Mouse (Mus musculus) B cell, adult 2 months (primary cell): Measurements from ENCODE around the gene Timm50.

Source experiments
- DNase-seq, 2 experiments: peaks; one replicate each; pipeline ENCODE4 v3.0.0; 2022

Timm50 gene

GRCm38 (mm10) chr7:28311926-28312543 lies at the start of gene Timm50:
Gene Timm50, minus strand, starts transcription at chr7:28312072.
- DNase-seq = peak; percentile 96

DNA sequence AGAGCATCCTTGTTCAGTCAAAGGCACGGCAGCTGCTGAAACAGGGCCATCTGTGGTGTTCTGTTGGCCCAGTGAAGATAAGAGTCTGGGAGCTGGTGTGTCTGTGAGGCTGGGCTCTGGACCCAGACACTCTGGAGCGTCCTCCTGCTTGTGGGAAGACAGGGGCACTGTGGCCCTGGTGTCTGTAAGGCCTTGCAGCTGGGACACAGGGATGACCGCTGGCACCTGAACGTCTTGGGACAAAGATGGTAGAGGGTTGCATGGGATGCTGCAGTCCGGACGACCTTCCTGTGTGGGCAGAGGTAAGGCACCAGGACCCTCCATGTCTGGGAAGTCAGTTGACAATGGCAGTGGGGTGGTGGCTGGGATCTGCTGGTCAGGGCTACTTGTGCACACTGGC lies 48.4 kb upstream of the Timm50 start:
- DNase-seq = no peak

GRCm38 (mm10) chr7:28359854-28360253 lies 48.0 kb upstream of the Timm50 start:
- DNase-seq = no peak

DNA sequence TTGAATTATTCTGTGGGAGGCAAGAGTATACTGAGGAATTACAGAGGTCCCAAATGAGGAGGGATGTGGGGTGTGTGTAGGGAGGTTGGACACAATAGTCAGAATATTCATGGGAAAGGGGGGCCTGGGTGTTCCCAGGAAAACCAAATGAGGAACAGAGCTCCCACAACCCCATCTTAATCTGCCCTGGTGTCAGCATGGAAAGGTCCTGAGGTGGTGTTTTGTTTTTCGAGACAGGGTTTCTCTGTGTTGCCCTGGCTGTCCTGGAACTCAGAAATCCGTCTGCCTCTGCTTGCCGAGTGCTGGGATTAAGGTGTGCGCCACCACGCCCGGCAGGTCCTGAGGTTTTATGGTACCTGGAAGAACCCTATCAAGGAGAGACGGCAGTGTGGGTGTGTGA lies 46.6 kb upstream of the Timm50 start:
- no peak for DNase-seq

GRCm38 (mm10) chr7:28357984-28358383 lies 46.1 kb upstream of the Timm50 start:
- no peak for DNase-seq

DNA sequence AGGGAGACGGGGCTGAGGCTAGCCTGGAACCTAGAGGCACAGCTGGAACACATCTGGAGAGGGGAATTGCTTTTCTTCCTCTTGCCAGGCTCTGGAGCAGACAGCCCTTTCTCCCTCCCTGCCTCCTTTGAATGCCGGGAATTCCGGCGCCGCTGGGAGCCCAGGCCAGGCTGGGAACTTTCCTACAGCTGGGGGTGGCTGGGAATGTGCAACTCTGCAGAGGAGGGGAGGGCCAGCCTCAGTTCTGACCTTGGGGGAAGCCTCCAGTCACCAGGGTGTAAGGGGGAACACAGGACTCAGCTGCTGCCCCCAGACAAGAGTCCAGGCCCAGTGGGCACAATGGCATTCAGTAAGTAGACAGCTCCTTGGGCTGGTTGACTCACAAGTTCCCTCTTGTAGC lies 45.1 kb upstream of the Timm50 start:
- DNase-seq = no peak

- peak in 1 of 2 experiments; percentile 21 for DNase-seq
Observed at GRCm38 (mm10) chr7:28355221-28355620, 43.3 kb upstream of the Timm50 start.

DNA sequence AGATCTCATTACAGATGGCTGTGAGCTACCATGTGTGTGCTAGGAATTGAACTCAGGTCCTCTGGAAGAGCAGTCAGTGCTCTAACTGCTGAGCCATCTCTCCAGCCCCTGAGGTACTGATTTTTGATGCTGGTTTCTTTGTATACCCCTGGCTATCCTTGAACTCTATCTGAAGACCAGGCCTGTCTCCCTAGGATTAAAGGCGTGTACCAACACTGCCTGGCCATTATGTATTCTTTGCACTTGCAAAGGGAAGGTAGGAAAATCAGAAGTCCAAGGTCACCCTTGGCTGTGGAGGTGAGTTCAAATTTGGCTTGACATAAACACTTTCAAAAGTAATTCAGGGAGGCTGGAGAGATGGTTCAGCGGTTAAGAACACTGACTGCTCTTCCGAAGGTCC lies 42.7 kb upstream of the Timm50 start:
- no peak for DNase-seq

DNA sequence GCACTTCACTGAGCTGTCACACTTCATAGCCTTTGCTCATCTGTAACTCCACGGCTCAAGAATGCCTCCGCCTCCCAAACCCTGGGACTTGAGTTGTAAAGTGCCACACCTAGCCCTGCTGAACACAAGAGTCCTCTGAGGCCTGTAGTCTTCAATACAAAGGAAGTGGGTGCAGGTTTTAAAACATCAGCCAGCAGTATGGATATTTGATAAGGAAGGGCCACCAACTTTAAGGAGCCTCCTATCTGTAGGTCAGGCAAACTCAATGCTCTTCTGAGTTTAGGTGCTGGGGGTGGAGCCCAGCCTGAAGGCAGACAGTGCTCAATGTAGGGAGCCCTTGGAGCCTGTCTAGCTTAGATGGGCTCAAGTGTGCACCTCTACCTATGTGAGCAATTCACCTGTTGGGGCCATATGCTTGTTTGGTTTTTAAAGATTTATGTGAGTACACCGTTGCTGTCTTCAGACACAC lies 42.3 kb upstream of the Timm50 start:
- no peak for DNase-seq

- peak in 1 of 2 experiments; percentile 26 for DNase-seq
Observed at GRCm38 (mm10) chr7:28353267-28353666, 41.4 kb upstream of the Timm50 start.

DNA sequence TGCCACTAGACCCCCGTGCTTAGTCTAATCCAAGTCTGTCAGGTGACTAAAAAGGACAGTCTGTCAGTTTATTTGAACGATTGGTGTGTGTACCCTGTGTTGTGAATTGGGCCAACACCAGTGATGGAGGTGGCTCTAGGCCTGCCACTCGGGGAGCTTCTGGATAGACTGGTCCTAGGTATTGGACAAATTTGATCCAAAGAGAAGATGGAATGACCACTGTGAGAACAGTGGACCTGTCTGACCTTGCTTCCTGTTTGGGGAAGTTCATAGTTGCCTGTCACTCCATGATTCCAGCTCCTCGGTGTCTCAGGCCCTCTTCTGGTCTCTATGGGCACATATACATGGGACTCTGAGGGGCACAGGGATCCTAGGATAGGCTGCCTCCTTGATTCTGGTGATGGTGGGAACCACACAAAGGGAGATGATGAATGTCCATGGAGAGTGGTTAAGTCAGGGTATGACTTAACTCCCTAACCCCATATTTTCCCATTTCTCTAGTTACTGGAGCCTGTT lies 39.9 kb upstream of the Timm50 start:
- DNase-seq = no peak

DNA sequence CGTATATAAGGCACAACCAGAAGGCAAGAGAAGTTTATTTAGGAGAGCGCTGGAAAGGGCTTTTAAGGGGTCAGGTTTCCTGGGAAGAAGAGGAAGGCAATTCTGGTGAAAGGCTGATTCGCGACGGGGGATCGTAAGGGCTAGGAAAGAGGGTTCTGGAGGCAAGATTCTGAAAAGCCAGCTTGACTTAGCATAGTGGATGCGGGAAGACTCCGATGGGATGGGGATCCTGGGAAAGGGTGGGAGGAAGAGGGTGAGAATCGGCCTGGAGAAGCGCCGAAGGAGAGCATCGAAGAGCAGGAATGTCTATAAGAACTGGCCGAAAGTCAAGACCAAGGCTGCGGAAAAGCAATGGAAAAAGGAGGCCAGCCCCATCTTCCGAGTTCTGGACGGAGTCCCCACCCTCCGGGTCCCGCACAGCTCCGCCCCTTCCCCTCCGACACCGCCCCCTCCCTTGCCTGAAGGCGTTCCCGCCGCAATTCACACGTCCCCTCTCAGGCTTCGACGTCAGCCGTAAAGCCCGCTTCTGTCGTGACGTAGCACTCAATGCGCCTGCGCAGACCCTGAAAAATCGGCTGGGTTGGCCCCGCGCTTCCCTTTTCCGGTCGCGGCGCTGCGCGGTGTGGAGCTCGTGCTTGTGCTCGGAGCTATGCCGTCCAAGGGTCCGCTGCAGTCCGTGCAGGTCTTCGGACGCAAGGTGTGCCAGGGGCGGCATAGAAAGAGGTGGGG lies 38.4 kb upstream of the Timm50 start, which contains the start of gene Rps16:
Gene Rps16 (plus strand): TSS at position 498 of the 729 bp plus-strand sequence.
- DNase-seq = peak; percentile 96 to 97

DNA sequence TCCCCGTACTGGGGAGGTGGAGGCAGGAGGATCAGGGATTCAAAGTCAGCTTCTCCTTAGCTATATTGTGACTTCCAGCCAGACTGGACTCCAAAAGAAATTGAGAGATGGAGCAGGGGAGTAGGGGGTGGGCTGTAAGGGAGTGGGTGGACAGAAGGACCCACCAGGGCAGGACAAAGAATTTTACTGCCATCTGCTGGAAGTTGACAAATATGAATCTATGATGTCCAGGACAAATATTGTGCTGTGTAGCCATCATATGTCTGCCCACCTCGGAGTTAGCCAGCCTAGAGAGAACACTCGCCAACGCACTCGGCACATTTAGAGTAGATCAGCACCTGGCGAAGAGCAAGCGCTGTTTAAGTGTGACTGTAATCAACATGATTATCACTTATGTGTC lies 36.7 kb upstream of the Timm50 start:
- no peak for DNase-seq

DNA sequence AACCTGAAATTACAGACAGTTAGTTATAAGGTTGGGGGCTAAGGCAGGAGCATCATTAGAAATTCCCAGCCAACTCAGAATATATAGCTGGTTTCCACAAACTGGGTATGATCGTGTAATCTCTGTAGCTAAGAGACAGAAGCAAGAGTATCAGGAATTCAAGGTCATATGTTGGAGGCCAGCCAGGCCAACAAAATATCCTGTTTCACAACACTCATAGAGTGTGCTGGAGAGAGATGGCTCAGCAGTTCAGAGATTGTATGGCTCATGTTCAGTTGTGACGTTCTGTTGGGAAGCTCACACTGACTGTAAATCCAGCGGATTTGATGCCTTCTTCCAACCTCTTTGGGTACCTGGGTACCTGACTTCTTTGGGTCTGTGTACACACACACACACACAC lies 35.9 kb upstream of the Timm50 start:
- no peak for DNase-seq

- DNase-seq = peak; percentile 85 to 86
Observed at GRCm38 (mm10) chr7:28344637-28345036, 32.8 kb upstream of the Timm50 start.

- DNase-seq = no peak
Observed at GRCm38 (mm10) chr7:28341381-28341780, 29.5 kb upstream of the Timm50 start.

DNA sequence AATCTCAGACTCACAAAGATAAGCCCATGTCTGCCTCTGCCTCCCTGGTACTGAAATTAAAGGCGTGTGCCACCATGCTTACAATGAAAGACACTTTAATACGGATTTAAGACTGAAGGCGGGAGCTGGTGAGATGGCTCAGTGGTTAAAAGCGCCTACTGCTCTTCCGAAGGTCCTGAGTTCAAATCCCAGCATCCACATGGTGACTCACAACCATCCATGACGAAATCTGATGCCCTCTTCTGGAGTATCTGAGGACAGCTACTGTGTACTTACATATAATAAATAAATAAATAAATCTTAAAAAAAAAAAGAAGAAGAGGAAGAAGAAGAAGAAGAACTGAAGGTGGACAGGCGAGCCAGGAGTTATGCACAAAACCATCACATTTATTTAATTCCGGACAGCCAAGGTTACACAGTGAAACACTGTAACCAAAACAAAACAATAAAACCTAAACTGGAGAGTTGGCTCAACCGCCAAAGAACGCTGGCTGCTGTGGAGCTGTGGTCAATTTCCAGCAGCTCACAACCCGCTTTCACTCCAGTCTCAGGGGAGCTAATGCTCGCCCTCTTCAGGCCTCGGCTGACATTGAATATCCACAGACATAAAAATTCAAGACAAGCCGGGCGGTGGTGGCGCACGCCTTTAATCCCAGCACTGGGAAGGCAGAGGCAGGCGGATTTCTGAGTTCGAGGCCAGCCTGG lies 27.5 kb upstream of the Timm50 start:
- DNase-seq = peak; percentile 71 to 72

DNA sequence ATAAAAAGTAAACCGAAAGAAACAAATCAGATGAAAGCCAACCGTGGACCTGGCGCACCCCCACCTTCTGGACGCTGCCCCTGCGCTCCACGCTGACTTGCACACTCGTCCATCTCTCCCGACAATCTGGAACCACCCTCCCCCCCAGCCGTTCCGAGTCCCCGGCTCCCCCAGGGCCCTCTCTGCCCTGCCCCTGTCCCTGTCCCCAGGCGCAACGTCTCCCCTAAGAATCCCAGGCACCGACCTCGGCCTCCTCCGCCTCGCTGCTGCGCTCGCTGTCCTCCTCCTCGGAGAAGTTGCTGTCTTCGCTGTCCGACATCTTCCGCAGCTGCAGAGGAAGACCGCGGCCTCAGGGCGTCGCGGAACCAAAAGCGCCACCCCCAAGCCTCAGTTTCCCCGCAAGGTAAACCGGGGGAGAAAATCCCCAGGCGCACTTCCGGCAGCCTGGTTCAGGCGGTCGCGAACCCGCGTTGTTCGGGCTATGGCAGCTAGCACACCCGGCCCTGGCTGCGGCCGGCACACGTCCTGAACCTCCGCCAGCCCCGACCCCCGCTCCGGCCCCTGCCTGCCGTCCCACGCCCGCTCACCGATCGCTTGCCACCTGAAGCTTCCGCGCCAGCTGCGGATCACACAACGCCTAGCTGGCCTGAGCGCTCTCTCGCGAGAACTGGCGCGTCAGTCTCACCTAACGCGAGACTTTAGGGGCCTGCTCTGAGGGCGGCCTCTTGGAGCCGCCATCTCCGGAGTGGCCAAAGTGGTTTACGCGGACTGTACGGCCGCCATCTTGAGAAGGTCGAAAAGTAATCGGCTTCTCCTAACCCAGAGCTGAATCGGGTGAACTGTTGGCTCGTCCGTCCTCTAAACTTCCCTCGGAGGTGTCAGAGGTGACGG lies 26.5 kb upstream of the Timm50 start, which contains the start of gene Supt5:
Gene Supt5 (minus strand): TSS at position 639 of the 891 bp plus-strand sequence.
- peak; percentile 94 for DNase-seq

- DNase-seq = no peak
Observed at GRCm38 (mm10) chr7:28335471-28335870, 23.6 kb upstream of the Timm50 start.

DNA sequence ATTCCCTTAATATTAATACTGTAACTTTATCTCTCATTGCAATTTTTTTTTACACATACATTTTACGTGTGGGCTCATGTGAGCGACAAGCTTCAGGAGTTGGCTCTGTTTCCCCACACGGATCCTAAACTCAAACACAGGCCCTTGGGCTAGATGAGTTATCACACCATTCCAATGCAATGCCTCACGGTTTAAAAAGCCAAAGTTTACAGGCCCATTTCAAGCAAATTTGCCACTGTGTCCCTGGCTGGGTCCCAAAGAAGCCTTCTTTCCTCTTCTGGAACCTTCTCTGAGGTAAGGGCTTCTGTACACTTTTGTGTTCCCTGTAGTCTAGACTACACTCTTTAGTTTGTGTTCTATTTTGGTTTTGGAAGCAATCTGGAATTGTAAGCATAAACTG lies 22.7 kb upstream of the Timm50 start:
- no peak for DNase-seq

DNA sequence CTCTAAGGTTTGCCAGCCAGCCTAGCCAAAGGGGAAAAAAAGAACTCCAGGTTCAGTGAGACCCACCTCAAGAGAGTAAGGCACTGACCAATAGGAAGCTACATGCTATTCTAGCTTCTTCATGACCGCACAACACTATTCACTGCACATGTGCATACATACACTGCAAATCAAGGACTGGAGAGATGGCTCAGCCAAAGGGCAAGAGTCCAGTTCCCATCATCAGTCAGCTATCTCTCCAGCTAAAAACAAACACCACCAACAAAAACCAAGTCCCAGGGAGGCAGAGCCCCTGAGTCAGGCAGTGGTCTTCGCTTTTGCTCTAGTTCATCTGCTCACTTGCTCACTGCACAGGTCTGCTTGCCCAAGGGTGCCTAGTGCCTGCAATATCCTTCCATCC lies 16.4 kb upstream of the Timm50 start:
- no peak for DNase-seq

GRCm38 (mm10) chr7:28326457-28326856 lies 14.6 kb upstream of the Timm50 start:
- peak in 1 of 2 experiments; percentile 12 for DNase-seq
